Comparison of ENCODE assay signal across 8 mouse cellular contexts in the genomic region with DNA sequence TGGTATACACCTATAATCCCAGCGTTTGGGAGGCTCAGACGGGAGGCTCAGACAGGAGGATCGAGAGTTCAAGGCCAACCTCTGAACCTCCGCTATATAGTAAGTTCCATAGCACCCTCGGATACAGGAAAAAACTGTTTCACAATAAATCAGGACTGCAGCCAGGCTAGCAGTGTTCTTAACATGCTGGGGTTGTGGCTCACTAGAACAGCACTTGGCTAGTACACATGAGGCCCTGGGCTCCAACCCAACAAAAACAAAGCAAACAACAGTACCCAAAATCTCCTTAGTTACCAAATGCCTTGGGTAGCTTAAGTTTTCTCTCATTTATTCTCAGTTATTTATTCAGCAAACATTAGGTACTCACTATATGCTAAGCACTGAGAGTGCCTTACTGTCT. TPM values are rescaled to one million over a fixed set of nuclear protein-coding genes. Genes with fewer than 3 reads are reported as not detected.
DNase-seq lines count a peak whose midpoint lies in the region; ATAC-seq and TF ChIP-seq lines count a peak whose summit lies in the region.
"Had no signal": no experiment of that assay in that cellular context is flagged by ENCODE, and none has a peak within 500 bp of the region (broad histone marks: within the 10 kb centered on the region; RNA-seq: fewer than 3 reads in every experiment).

No protein-coding gene starts in this region.

- intact Hi-C loops in left cerebral cortex, adult 2 months (cut with DNase I), result no loop called here
- intact Hi-C loops in gastrocnemius, adult 2 months (cut with DNase I), result no loop called here

- 80% methylated on average over 5 of the region's 5 CpGs for WGBS in heart, embryonic 16.5 days

- TF ChIP-seq POLR2A in myocyte (IDR thresholded peaks at IDR 0.05; ENCODE audit: insufficient read length, low read depth), result no peak

- H3K79me2 ChIP-seq in myocyte (ENCODE audit: control insufficient read depth, insufficient read depth), result no peaks in the 10 kb centered on the region

- ATAC-seq in heart, embryonic 16.5 days (replicated peaks; ENCODE audit: extremely low read depth, insufficient read depth, low FRiP score), result no peak

- TF ChIP-seq CTCF in left cerebral cortex, adult 2 months (IDR thresholded peaks at IDR 0.05), result no peak
- no peak for TF ChIP-seq CTCF in gastrocnemius, adult 2 months (IDR thresholded peaks at IDR 0.05)

- H3K27me3 ChIP-seq in heart, embryonic 16.5 days (ENCODE audit: control insufficient read depth, insufficient read depth, low read length), result no peaks in the 10 kb centered on the region
- no peaks in the 10 kb centered on the region for H3K27me3 ChIP-seq in myocyte (ENCODE audit: control insufficient read depth, insufficient read depth, insufficient read length)

- no peak overlapping the region for H3K4me3 ChIP-seq in left cerebral cortex, adult 2 months
- peak overlapping the region; percentile 41 for H3K4me3 ChIP-seq in gastrocnemius, adult 2 months
- no peak overlapping the region for H3K4me3 ChIP-seq in heart, embryonic 16.5 days (ENCODE audit: low read length)
- H3K4me3 ChIP-seq in myocyte, result no peak overlapping the region

- H3K4me1 ChIP-seq in heart, embryonic 16.5 days (ENCODE audit: control insufficient read depth, insufficient read depth, low read length), result peaks cover 59% of the 10 kb centered on the region

- DNase-seq in left cerebral cortex, adult 2 months (ENCODE audit: extremely low spot score in 1 of 2, low spot score in 2 of 2), result no peak
- DNase-seq in left cerebral cortex, adult 11 months (ENCODE audit: low spot score), result no peak
- DNase-seq in gastrocnemius, adult 2 months, result peak; percentile 67
- DNase-seq in thymus, postnatal 36 days, result no peak
- DNase-seq in cerebellum, adult 18-20 months, result no peak
- DNase-seq: right cerebral cortex, postnatal 14 days had no signal

- H3K4me2 ChIP-seq in heart, embryonic 16.5 days (ENCODE audit: low read depth, low read length), result no peak overlapping the region
- H3K4me2 ChIP-seq in myocyte (ENCODE audit: low read depth), result peak overlapping the region; percentile 45

- no peaks in the 10 kb centered on the region for H3K36me3 ChIP-seq in heart, embryonic 16.5 days (ENCODE audit: control insufficient read depth, insufficient read depth)
- no peaks in the 10 kb centered on the region for H3K36me3 ChIP-seq in myocyte (ENCODE audit: control insufficient read depth, insufficient read depth)

- no peak overlapping the region for H3ac ChIP-seq in myocyte (ENCODE audit: control insufficient read depth, insufficient read length)

- H3K9me3 ChIP-seq in heart, embryonic 16.5 days (replicated peaks; ENCODE audit: control insufficient read depth, low read length), result no peaks in the 10 kb centered on the region

- peak overlapping the region; percentile 75 for H3K27ac ChIP-seq in left cerebral cortex, adult 2 months
- peak overlapping the region; percentile 82 for H3K27ac ChIP-seq in gastrocnemius, adult 2 months
- peak overlapping the region; percentile 45 for H3K27ac ChIP-seq in heart, embryonic 16.5 days (ENCODE audit: low read length)

- H3K9ac ChIP-seq in heart, embryonic 16.5 days (ENCODE audit: low read length), result no peak overlapping the region; the same call in 1 of the 2 replicates

TF ChIP-seq in myocyte, 11 proteins besides CTCF, POLR2A, EP300 and RAD21:
- no peak for TF ChIP-seq USF1 (IDR thresholded peaks at IDR 0.05; ENCODE audit: low read depth)
- TF ChIP-seq MAX (IDR thresholded peaks at IDR 0.05; ENCODE audit: low read depth), result no peak
- no peak for TF ChIP-seq E2F4 (IDR thresholded peaks at IDR 0.05; ENCODE audit: insufficient read depth)
- TF ChIP-seq CEBPB (IDR thresholded peaks at IDR 0.05; ENCODE audit: insufficient read depth, poor library complexity, severe bottlenecking), result no peak
- TF ChIP-seq POLR2AphosphoS2 (IDR thresholded peaks at IDR 0.05; ENCODE audit: insufficient read length, low read depth), result no peak
- no peak for TF ChIP-seq TCF3 (IDR thresholded peaks at IDR 0.05; ENCODE audit: insufficient read length, low read depth)
- TF ChIP-seq SRF (IDR thresholded peaks at IDR 0.05; ENCODE audit: control insufficient read depth, insufficient read length, low read depth), result no peak
- no peak for TF ChIP-seq TCF12 (IDR thresholded peaks at IDR 0.05; ENCODE audit: insufficient read depth, poor library complexity, severe bottlenecking)
- TF ChIP-seq MYOD1 (IDR thresholded peaks at IDR 0.05; ENCODE audit: control insufficient read depth in 1 of 3, insufficient read length in 2 of 3, low read depth in 2 of 3), result no peak
- TF ChIP-seq MYOG (IDR thresholded peaks at IDR 0.05; ENCODE audit: control insufficient read depth in 1 of 3, insufficient read depth in 1 of 3, insufficient read length in 2 of 3, low read depth in 2 of 3), result no peak
- TF ChIP-seq REST (IDR thresholded peaks at IDR 0.05; ENCODE audit: insufficient read depth, insufficient read length), result no peak

RNA-seq across cellular contexts. Expression of gene Tspan9, which starts 21.7 kb away (rescaled TPM):
- 10 to 100 TPM; 53.0 to 57.6 TPM for total RNA-seq in left cerebral cortex, adult 2 months (2021)
- total RNA-seq in gastrocnemius, adult 2 months (2021), result 10 to 100 TPM; 21.8 to 41.9 TPM
- polyA plus RNA-seq in heart, embryonic 16.5 days (2015; fragmentation: Nextera tagmentation; extraction: Ambion mirVana), result 138 and 151 TPM in 2 replicates
- 227 TPM for polyA plus RNA-seq in myocyte (2012; fragmentation: generic; extraction: Trizol)
